Mouse (Mus musculus): ENCODE measurements around the gene Dhx34.
"Not testable (repeated sequence)": the region's sequence is repeated elsewhere in the genome, so short reads cannot be mapped to it uniquely, and the experiment has no call there.

Gene Dhx34

DNA sequence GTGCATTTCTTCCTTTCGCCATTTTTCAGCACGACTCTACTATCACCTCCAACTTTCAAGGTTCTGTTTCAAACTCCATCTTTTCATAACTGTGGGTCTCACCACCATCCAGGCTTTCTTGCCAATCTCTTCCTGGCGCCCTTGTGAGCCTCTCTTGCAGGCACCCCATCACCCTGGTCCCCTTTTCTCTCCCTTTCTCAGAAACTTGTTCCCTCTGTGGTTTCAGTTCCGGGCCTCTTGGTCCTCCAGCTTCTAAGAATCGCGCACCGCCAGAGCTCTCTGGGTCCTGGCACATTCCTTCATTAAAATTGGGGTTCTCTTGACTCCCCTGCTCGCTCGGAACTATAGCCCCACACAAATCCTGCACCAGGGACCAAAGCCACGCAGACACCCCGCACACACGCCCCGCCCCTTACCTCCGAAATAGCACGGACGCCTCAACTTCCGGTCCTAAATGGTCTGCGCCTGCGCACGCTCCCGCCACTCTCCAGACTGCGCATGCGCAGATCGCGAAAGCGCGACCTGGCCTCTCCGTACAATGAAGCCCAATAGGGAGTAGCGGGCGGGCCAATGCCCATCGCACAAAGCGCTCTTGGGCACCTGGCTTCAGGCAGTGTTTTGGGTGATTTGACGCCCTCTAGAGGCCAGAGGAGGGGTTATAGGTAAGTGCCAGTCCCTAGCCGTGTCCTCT lies at the start of gene Dhx34:
Dhx34 (minus strand) TSS at position 456 of the 691 bp plus-strand sequence.
- DNase-seq (ENCODE audit: low spot score): peak; percentile 94

DNA sequence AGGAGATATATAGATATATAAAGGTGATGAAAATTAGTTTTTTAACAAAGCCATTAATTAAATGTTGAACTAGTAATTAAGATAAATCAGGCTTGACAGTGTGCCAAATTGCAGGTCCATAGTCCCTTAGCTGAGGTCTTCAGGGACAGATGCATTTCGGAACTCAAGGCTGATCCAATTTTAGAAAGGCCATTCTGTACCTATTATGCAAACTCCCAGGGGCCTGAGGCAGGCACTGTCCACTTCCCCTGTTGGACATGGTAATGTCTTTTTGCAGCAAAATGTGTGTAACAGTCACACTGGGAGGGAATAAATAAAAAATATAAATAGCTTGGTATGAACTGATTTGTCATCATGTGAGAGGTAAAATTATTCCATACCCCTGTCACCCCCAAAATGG lies 49.3 kb upstream of the Dhx34 start:
- no peak for DNase-seq (ENCODE audit: low spot score)

DNA sequence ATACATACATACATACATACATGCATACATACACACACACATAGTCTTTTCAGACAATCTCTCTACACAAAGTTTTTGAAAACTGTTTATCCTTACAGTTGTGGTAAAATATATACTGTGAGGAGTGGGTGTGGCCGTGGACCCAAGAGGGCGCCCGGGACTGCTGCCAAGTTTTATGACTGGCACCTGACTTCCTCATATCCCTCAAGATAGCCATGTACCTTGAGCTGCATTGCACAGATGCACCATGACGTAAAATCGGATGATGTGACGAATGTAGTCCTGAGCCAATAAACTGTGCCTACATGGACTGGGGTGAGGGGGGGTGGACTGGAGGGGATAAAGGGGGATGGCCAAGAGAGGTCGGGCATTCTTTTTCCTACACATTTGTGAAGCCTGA lies 44.8 kb upstream of the Dhx34 start:
- not testable (repeated sequence) for DNase-seq (ENCODE audit: low spot score)

DNA sequence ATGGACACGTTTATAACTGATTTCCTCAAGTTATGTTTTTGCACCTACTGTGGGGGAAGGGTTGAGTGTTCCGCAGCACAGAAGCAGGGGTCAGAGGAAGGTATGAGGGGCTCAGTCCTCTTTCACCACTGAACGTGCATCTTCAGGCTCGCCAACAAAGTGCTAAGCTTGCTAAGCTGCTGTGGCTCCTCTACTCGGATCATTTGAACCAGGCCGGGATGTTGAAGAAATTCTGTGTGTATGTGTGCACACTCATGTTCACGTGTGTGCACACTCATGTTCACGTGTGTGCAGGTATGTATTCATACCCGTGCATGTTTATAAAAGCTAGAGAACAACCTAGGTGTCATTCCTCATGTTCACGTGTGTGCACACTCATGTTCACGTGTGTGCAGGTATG lies 44.0 kb upstream of the Dhx34 start:
- no peak for DNase-seq (ENCODE audit: low spot score)

DNA sequence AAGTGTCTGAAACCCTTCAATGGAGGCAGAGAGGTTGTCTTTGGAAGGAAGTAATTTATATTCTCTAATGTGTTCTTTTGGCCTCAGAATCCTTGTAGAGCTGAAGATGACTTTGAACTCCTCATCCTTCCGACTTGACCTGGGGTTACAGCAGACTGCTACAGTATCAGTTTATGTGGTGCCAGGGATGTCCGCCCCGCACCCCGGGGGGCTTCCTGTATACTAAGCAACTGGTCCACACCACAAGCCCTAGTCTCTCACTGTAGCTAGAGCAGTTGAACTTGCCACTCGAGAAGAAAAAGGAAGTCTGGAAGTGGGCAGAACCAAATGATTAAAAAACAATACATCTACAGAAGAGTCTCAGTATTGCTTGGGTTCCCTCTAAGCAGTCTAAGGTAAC lies 42.0 kb upstream of the Dhx34 start:
- DNase-seq (ENCODE audit: low spot score): no peak

DNA sequence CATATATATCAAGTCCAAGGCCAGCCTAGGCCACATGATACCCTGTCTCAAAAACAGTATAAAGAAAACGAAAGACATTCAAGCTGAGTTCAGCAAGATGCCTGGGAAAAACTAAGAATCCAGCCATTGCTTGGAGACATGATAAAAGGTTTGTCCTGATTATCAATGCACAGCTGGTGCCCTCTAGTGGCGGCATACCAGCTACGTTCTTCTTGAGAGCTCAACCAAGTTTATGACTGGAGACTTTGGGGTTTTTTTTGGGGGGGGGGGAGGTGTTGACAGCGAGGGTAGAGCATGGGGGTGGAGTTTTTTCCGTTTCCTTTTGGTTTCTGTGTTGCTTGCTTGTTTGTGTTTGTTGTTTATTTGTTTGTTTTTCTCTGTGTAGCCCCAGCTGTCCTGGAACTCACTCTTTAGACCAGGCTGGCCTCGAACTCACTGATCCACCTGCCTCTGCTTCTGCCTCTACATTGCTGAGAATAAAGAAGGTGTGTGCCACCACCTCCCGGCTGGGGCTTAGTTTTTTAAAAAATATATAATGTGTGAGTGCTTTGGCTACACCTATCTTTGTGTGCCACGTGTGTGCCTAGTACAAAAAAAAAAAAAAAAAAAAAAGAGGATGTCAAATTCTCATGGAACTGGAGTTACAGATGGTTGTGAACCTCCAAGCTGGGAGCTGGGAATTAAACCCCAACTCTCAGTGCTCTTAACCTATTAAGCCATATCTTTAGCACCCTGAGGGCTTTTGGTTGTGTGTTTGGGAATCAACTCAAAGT lies 41.4 kb upstream of the Dhx34 start:
- no peak for DNase-seq (ENCODE audit: low spot score)

DNA sequence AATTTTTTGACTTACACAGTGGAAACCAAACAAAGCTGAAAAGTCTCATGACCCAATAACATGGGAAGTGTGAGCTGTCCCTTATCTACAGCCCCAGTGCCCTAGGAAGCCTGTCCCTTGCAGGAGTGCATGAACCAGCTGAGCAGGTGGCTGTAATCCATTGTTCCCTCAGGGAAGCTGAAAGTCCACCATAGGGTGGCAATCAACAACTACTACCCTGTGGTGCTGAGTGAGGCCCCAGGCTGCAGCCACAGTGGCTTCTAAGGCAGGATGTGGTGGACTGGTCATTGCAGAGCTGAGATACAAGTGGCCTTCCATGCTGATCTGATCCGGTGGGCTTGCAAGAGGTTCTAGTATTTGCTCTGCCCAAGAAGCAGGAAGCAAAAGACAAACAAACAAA lies 39.3 kb upstream of the Dhx34 start:
- DNase-seq (ENCODE audit: low spot score): no peak

DNA sequence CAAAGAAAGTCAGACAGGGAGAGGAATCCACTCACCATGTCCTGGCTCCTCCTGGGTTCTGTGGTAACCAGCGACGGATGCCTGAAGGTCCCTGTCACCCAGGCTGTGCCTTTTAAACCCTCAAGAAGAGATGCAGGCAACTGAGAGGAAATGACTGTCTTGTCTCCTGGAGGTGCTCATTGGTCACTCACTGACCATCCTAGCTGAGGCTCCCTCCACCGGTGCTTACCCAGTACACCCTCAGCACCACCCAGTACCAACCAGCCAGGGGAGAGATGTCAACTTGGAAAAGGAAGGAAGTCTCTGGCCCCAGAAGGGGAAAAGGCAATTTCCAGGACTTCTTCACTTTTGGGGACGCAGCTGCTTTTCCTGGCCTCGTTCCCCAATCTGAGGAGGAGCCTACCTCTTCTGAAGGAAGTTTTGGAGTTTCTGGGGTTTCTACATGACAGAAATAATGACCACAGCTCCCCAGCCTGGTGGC lies 37.3 kb upstream of the Dhx34 start, which contains the start of gene C5ar1:
C5ar1 (minus strand) TSS at position 431 of the 481 bp plus-strand sequence.
- no peak for DNase-seq (ENCODE audit: low spot score)

DNA sequence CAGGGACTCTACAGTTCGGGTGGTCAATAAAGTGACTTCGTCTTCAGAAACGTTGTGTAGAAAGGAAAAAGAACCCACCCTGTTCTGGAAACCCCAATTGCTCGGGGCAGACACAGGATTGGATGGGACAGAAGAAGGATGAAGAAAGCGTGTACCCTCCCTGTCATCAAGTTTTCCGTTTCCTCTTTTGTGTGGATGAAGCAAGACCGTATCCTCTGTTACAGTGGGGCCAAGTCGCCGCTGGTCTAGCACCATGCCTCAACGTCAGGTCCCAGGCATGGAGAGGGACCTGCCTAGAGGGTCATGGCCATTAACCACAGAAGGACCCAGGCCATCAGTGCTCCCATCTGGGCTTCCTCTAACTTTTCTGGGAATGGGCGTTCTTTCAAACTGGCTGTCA lies 36.0 kb upstream of the Dhx34 start:
- DNase-seq (ENCODE audit: low spot score): no peak

DNA sequence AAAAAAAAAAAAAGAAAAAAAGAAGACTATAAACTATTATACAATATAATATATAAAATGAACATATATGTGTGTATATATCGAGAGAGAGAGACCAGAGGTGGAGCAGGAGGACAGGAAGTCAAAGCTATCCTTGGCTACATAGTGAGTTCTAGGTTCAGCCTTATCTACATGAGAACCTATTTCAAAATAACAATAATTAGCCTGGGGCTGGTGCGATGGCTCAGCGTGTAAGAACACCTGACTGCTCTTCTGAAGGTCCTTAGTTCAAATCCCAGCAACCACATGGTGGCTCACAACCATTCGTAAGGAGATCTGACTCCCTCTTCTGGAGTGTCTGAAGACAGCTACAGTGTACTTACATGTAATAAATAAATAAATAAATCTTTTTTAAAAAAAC lies 34.1 kb upstream of the Dhx34 start:
- DNase-seq (ENCODE audit: low spot score): not testable (repeated sequence)

DNA sequence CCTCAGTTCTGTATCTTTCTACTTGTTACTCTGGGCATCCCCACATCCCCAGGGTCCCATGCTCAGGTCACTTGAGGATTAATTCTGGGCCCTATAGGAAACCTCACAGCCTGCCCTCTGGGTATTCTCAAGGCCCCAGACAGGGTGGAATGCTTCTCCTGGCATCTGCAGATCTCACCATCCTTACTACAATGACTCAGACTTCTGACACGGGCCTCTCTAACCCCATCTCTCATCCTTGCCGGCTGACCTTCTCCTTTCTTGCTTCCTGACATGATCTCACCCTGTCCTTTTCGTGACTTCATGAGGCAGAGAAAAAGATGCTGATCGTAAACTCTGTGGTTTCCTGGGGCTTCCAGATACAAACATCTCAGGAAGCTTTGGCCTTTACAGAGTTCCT lies 32.4 kb upstream of the Dhx34 start:
- DNase-seq (ENCODE audit: low spot score): no peak

DNA sequence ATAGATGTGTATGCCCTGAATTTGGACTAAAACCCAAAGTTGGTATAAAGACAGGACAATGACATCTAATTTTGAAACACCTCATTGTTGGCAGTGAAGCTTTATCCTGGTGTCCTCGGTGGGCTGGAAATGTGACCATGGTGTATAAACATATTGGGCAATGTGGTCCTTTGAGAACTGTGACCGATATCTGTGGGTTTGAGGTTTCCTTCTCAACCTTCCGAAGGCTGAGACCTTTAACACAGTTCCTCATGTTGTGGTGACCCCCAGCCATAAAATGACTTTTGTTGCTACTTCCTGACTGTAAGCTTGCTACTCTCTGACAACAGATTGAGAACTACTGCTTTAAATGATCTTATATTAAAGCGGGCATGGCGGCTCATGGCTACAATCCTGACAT lies 28.9 kb upstream of the Dhx34 start:
- no peak for DNase-seq (ENCODE audit: low spot score)

DNA sequence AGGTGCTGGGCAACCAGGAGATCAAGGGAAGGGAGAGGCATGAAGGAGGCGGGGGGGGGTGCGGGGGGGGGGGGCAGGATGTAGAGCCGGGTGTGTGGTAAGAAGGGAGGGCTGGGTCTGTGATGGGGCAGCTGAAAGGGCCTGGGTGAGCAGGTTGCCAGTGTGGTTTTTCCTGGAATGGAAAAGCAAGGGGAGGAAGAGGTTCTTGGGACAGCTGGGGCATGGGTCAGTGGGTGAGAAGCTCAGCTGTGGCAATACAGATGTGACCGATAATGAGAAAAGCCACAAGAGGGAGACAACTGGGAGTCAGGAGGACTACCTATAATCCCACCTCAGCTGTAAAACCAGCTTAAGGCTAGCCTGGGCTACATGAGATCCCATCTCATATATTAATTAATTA lies 24.1 kb upstream of the Dhx34 start:
- DNase-seq (ENCODE audit: low spot score): no peak

DNA sequence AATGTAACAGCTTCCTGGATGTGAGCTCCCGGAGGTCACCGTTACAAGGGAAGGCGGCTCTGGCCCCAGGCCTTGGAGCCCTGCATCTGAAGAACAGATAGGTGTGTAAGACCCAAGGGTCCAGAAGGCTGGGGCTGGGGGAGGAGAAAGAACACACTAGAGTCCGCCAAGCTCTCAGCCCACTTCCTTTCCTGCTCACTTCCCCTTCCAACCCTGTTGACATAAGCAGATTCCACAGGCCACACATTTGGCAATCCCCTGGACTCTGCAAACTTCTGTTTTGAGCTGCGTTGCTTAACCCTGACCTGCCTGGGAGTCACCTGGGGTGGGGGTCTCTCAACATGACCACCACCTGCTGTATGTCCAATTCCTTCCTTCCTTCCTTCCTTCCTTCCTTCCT lies 22.2 kb upstream of the Dhx34 start, which contains the start of gene C5ar2:
C5ar2 (minus strand) TSS at position 88 of the 400 bp plus-strand sequence.
- DNase-seq (ENCODE audit: low spot score): peak; percentile 82

DNA sequence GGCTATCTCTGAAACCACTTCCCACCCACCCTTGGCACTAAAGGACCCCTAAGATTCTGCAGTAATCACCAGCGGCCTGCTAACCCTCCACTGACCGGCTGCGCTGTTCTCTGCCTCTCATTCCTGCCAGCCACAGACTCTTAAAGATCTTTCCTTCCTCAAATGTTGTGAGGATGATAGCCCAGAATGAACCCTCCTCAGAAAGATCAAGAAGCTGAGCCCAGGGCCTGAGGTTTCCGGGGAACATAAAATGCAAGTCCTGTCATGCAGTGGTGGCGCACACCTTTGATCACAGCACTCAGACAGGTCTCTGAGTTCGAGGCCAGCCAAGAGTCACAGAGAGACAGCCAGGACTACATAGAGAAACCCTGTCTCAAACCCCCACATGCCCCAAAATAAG lies 20.4 kb upstream of the Dhx34 start:
- no peak for DNase-seq (ENCODE audit: low spot score)

DNA sequence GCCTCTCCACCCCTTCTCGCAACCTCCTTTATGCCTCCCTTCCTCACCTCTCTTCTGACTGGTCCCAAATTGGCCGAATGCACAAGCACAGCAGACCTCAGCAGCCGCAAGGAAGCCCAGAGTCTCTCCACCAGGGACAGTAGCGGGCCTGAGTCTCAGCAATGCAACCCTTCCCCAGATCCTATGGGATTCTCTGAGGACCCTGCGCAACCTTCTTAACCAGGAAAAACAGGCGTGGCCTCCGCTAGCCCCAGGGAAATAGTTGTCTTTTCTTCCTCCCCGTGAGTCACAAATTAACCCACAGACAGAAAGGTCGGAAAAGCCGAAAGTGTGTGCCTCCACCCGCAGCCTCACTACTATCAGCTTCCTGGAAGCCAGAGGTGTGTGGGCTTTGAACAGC lies 19.9 kb upstream of the Dhx34 start:
- DNase-seq (ENCODE audit: low spot score): peak; percentile 60

DNA sequence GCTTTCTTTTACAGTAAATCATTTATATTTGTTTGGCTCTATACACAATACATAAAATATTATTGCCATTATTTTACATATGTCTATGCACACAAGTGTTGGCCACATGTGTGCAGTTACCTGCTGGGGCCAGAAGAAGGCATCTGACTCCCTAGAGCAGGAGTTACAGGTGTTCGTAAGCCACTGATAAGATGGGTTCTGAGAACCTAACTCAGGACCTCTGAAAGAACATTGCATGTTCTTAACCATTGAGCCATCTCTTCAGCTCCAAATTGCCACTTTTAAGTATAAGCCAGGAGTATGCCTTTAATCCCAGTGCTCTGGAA lies 19.1 kb upstream of the Dhx34 start:
- DNase-seq (ENCODE audit: low spot score): no peak

DNA sequence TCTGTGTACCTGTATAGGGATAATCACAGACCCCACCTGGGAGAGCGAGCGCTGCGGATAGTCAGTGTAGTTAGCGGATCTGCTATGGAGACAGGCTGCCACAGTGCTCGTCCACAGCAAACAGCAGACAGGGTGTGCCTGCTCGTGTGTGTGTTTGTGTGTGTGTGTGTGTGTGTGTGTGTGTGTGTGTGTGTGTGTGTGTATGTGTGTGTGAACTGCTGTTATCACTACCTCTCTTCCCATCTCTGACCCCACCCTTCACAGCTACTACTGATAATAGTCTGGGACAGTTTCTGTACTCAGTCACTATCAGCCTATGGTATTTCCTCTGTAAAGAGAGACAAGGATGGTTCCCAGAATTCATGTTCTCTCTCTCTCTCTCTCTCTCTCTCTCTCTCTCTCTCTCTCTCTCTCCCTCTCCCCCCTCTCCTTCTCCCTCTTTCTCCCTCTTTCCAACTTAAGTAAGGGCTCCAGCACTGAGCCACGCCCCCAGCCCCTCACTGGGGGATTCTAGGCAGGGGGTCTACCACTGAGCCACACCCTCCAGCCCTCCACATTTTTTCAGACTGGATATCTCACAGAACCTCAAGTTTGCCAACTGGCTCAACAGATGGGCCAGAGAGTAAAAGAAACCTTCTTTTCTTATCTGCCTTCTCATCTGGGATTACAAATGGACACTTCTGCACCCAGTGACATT lies 18.6 kb upstream of the Dhx34 start:
- no peak for DNase-seq (ENCODE audit: low spot score)

DNA sequence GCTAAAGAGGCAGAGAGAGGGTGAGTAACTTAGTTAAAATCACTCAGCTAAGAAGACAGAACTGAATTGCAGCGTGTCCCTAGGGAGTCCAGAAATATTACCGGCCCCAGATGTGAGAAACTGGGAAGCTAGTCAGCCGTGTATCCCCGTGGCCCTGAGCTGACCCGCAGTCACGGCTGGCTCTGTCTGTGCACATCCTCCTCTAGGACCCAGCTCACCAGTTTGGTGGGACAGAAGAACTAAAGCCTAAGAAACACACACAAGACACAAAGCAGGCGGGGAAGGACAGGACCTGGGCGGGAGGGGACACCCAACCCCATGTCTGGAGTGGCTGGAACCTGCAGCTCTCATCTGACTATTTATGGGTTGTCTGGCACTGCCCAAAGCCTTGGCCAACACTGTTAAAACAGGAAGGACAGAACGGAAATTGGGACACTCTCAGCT lies 17.7 kb upstream of the Dhx34 start:
- DNase-seq (ENCODE audit: low spot score): no peak

DNA sequence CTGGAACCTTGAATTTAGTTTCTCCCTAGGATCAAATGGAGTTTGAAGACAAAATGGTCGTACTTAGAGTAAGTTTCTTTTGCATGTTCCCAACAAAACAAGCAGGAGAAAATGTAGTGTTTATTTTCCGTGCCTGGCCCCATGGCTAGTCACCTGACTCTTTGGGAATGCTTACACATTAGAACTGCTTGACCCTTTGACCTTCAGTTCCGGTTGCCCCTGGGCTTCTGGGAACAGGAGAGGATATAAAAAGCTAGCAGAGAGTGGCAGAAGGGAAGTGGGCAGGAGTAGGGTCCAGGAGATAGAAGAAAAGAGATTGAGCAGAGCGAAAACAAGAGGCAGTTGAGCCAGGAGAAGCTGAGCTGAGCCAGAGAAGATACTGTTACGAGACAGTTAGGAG lies 8.0 kb upstream of the Dhx34 start:
- peak; percentile 82 for DNase-seq (ENCODE audit: low spot score)

DNA sequence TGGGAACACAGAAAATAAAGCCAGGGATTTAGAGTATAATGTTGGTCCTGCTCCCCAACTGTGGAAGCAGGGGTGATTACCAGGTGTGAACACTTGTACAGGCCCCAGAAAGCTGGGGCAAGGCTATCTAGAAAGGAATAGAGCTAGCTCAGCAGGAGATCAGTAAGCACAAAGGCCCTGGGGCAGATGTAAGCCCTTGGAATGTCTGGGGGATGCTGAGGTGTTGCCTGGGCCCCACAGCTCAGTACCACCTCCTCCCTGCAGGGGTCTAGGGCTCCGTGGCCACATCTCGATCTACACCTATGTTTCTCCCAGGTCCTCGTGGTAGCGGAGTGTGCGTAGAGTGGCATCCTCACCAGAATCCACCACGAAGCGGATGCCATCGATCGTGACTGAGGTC lies 7.9 kb downstream of the Dhx34 start:
- DNase-seq (ENCODE audit: low spot score): no peak

DNA sequence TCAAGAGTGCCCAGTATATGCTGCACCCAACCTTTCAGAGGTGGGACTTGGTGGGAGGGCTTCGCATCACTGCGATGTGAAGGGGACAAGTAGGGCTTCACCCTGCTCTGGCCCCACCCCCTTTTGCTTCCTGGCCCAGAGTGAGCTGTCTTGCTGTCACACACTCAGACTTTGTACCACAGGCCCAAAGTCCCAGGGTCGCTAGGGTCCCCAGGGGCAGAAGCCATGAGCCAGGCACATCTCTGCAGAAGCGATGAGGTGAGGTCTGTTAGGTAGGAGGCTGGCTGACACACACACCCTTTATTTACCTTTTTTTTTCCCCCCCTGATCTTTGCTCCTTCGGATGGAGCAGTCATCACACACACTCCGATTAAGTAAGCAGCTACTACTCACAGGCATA lies 8.6 kb downstream of the Dhx34 start:
- DNase-seq (ENCODE audit: low spot score): peak; percentile 86

DNA sequence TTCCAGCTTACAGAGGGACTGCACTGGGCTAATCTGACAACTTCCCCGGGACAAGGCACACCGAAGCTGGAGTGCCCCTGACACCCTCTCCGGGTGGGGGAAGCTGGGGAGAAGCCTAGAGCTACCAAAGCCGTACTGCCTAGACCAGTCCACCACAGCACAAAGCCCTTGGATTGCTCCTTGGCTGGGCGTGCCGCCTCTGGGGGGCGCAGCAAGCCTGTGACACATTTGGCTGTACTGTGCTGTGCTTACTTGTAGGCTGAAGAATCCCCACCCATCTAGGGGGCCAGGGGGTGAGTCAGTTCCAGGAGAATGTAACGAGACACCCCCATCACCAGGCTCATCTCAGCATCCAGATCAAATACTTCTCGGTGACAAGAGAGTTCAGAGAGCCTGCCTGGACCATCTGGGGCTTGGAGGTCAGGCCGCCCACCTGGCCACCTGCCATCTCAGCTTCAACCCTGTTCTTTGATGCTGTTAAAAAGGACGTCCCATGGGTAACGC lies 10.9 kb downstream of the Dhx34 start:
- no peak for DNase-seq (ENCODE audit: low spot score)

Data from yolk sac, embryonic 10.5 days (tissue).